Mouse (Mus musculus) common myeloid progenitor, adult 5-6 weeks (primary cell): ENCODE data around the gene Prr15. TPM values are rescaled to one million over a fixed set of nuclear protein-coding genes. Genes with fewer than 3 reads are reported as not detected.

Source experiments
- ATAC-seq: replicated peaks from 2 replicates; pipeline ENCODE4 v1.8.0; 2016; ENCODE audit warnings: low read depth, mild to moderate bottlenecking, moderate TSS enrichment, inconsistent platforms; ENCODE audit not compliant: poor library complexity, severe bottlenecking
- total RNA-seq: library from RNA; stranded (forward); fragments of 200-1000, 187-1606 nt; gene quantifications from 2 replicates; pipeline ENCODE4 v1.2.3, GENCODE M21; 2017

Gene Prr15
- total RNA-seq, 1 experiment from 2014 or later: not detected

DNA sequence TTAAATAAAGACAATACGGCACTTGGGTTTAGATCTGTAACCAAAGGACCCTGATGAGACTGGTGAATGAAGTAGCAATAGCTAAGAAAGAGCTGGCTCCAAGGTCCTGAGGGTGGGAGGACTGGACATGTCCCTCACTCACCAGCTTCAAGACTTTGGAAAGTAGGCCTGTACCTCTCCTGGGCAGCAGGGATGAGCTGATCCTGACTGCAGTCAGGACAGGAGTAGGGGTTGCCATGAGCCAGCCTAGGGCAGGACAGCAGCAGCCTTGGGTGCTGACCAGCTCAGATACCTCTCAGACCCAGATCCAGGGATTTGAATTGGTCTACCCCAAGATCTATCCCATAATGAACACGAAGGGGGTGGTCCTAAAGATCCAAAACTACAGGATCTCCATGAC, 53.7 kb downstream of the Prr15 start:
- no peak for ATAC-seq

Other genes starting within 250 kb of the Prr15 start
- not detected in 2 replicates for gene Wipf3, start 103.8 kb downstream of the Prr15 start, total RNA-seq
- not detected in 2 replicates for gene Scrn1, start 240.7 kb downstream of the Prr15 start, total RNA-seq